Mouse (Mus musculus): ENCODE results near the gene Pa2g4.
A peak's percentile ranks its signal among the peaks of the same experiment; 100 is the strongest.
"Not testable (repeated sequence)": the region's sequence is repeated elsewhere in the genome, so short reads cannot be mapped to it uniquely, and the experiment has no call there.

The Pa2g4 gene

DNA sequence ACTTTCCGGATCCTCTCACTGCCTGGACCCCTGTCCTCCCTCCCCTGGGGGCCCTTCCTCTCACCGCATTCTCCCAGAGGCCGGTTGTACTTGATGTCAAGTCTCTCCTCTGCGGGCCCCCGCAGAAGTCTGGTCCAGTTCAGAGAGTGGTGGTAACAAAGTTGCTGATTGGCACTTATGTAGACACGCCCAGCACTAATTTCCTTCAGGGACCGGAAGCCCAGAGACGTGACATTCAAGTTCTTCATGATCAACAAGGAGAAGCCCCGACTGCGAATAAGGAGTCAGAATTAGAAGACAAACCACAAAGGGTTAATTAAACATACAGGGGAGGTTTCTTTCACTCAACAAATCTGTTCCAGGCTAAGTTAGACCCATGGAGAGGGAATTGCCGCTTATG lies 12.5 kb upstream of the Pa2g4 start:
- no peak for DNase-seq (ENCODE audit: low spot score)

DNA sequence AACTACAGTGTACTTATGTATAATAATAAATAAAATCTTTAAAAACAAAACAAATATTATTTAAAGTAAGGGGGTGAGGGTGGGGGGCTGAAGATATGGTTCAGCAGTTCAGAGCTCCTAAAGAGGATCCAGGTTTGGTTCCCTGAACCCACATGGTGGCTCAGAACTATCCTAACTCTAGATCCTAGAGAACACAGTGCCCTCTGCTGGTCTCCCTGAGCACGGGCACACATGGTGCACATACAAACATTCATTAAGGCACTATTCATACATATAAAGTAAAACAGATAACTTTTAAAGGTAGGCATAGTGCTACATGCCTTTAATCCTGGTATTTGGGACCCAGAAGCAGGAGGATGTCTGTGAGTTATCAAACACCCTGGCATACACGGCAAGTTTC lies 9.3 kb upstream of the Pa2g4 start:
- no peak for DNase-seq (ENCODE audit: low spot score)

DNA sequence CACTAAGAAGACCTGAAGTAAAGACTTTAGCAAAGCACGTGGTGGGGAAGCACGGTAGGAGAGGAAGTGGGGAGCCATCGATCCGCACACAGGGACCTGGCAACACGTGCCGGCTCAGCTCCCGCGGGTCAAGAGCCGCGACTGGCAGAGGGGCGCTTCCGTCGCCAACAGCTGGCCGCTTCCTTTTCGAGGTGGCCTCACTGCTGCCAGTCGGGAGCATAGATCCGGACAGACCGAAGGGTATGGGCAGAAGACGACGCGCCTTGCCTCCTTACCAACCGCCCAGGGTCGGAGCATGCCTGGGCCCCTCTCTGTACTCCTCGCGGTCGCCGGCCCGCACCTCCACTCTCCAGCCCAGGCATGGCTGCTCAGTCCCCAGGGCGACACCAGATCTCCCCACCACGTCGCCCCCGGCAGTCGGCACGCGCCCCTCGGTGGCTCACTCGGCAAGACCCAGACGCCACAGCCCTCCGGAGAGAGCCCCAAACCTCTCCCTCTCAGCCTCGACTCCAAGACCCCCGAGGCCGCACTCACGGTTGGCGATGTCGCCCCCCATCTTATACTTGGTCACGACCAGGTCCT lies 490 bp downstream of the Pa2g4 start:
- peak; percentile 71 for DNase-seq (ENCODE audit: low spot score)

DNA sequence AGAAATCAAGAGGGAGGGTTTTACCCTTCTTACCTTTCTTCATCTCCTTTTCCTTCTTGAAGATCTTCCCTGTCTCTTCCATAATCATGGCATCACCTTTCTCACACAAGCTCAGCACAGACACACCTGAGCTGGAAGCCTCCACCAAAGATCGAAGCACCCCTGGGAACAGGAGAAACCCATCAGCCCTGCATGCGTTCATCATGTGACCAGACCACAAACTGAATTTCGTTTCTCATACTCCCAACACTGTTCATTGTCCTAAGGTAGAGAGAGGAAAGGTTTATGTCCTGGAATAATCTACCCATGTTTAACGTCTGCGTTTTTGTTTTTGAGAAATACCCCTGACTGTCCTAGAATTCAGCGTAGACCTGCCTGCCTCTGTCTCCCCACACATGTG lies 2.2 kb downstream of the Pa2g4 start:
- no peak for DNase-seq (ENCODE audit: low spot score)

DNA sequence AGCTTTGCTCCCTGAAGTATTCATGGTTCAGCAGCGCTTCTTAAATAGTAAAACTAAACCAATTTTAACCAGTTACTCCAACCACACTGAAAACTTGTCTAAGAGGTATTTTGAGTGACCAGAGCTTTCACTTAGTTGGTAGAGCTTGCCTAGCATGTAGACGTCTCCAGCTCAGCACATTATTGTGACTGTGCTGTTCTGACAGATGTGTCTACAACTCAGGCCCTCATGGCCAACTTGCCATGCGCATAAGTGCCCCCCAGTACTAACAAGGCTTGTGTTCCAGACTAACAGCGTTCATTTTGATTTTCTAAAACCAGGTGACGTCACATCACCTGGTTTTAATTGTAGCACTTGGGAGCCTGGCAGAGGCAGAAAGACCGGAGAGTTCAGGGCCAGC lies 8.8 kb downstream of the Pa2g4 start:
- no peak for DNase-seq (ENCODE audit: low spot score)

DNA sequence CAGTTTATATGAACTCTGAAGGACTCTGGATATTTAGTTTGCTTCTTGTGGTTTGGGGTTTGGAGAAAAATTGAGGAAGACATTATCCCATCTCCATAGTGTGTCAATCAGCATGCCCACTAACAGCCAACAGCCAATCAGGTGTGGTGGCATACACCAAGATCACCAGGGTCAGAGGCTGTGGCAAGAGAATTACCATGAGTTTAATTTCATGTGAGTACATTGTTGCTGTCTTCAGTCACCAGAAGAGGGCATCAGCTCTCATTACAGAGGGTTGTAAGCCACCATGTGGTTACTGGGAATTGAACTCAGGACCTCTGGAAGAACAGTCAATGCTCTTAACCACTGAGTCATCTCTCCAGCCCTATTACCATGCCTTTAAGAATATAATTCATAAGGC lies 9.5 kb downstream of the Pa2g4 start:
- no peak for DNase-seq (ENCODE audit: low spot score)

DNA sequence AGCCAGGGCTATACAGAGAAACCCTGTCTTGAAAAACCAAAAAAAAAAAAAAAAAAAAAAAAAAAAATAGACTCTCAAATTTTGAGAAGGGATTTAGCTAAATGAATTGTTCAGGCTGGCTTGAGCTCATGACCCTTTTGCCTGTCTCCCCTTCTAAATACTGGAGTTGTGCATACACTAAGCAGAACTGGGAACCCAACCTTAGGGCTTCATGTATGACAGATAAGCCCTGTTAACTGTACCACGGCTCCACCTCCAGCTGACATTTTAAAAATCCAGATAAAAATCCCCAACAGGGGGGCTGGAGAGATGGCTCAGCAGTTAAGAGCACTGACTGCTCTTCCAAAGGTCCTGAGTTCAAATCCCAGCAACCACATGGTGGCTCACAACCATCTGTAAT lies 10.2 kb downstream of the Pa2g4 start:
- DNase-seq (ENCODE audit: low spot score), result not testable (repeated sequence)

DNA sequence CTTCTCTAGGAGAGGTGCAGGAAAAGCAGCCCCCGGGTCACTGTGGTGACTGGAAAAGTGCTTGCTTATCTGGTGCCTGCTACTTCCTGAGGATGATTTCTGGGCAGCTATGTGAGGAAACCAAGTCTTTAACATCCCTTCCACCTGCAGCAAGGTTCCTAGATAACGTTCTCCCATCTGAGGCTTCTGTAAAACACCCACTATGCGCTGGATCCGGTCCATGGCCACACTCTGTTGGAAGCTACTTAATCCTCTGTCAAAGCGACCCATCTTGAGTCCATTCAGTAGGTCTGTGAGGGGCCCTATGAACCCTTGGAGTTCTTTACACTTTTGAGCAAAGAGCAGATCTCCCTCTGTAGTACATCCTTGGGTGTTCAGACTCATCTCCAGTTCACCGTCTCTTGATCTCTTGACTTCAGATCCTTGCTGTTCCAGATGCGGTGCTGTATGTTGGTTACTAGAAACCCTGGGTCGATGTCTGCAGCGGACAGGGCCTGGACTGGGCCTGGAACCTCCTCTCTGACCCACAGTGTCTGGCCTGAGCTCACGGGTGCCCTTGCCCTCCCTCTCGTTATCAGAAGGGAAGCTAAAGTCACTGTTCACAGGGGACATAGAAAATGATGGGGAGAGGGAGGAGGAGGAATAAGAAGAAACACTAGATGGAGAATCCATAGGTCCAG lies 15.5 kb downstream of the Pa2g4 start:
- not testable (repeated sequence) for DNase-seq (ENCODE audit: low spot score)

DNA sequence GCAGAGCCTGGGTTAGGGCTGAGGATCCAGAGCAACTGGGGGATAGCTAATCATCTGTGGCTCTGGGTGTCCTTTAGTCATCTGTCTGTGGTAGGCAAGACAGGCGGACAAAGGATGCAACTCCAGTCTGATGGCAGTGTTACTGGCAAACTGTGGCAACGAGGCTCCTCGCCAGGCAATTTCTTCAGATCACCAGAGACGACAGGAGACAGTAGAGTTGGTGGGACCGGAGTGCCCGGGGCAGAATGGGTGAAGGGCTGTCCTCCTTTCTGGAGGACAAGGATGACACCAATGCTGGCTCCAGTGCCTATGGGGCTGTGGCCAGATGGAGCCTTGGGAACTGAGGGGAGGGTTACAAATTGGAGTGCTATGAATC lies 16.1 kb downstream of the Pa2g4 start:
- DNase-seq (ENCODE audit: low spot score), result not testable (repeated sequence)

DNA sequence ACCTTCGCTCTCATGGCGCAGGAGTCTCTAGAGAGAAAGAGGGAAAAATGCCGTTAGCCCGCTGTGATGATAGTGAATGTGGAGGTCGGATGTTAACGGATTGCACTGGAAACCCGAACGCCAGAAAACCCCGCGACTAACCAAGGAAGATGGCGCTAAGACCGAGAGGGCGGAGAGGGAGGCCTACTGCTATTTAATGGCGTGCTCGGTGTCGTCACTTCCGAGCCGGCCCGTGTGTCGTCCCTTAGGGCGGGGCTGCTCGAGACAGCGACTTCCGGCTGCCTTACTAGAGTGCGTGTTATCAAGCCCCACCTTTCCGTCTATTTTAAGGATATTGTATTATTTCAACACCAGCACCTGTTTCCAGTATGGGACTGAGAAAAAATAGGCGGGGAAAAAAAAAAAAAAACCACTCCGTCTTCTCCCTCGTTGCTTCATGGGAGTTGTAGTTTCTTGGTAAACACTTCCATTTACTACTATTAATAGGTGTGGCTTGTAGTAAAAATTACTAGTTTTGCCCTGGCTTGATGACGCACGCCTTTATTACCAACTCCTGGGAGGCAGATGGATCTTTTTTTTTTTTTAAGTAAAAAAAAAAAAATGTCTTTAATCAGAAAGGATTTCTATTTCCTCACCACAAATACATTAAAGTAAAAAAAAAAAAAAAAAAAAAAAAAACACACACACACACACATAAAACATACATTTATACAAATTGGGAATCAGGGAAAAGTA lies 16.7 kb downstream of the Pa2g4 start, which contains the start of gene Rpl41:
TSS of gene Rpl41 (minus strand) at position 359 of the 735 bp plus-strand sequence.
- DNase-seq (ENCODE audit: low spot score), result peak; percentile 92

DNA sequence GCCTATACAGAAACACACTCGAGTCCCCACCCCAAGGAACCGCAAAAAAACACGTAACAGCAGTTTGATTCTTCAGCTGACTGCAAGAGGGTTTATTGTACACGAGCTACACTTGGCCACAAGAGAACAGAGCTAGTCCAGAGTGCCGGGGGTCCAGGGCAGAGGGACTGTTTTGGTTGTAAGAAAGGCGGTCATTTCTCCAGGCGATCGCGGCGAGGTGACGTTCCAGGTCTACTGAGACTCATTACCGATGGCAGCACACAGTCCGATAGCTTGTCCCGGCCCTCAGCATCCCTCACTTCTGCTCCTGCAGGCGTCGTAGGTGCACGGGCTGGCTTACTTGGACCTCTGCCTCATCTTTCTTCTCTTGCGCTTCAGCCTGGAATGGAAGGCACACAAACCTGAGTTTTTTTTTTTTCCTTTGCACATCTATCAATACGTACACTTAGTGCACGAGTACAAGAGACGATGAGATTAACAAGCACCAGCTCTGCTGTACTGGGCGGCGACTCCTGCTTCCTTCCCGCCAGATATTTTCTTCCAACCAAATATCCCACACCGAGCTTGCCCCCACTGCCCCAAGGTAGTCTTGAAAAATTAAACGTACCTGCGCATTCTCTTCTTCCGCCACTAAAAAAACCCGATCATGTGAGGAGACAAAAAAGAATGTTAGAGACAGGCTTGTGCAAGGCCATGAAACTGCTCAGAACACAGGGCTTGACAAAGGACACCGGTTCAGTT lies 17.6 kb downstream of the Pa2g4 start:
- not testable (repeated sequence) for DNase-seq (ENCODE audit: low spot score)

DNA sequence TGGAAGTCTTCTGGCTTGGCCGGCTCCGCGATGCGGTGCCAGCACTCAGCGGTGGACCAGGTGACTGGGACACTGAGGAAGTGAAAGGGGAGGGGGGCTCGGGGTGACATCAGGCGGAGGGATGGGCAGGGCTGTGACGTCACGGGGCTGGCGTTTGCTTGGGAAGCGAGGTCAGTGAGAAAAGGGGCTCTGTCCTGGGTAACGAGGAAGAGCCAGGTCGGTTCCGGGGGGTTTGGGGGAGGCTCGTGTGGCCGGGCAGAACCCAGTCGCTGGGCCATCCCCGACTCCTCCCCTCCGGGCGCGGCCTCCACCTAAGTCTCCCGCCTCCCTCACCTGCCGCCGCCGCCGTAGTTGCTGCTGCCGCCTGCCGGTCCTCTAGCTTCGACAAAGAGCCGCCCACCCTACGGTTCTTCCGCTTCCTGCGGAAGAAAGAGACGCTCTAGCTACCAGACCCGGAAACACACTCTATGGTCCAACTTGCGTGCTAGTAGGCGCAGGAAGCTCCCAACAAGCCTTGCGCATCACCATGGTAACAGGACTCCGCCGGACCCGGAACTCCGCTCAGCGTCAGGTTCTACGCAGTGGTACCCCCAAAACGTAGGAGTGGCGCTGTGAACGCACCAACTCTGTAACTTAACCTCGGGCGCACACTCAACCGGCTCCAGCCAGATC lies 18.3 kb downstream of the Pa2g4 start, which contains the start of gene Zc3h10:
TSS of gene Zc3h10 (minus strand) at position 414 of the 672 bp plus-strand sequence.
- peak; percentile 91 for DNase-seq (ENCODE audit: low spot score)

DNA sequence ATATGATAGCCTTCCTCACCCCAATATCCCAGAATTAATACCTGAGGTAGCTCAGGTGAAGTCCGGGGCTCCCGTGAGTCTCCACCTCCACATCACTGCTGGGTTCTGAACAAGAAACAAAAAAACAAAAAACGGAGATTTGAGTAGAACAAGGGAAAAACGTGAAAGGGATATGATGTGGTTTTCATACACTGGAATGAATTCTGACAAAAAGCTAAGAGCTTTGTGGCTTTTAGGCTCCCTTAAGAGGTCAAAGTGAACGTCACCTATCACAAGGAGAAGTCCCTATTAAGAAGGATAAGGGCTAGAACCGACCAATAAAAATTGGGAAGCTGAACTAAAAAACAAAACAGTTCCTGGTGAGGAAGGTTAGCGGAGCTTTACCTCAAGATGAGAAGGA lies 19.0 kb downstream of the Pa2g4 start:
- no peak for DNase-seq (ENCODE audit: low spot score)

DNA sequence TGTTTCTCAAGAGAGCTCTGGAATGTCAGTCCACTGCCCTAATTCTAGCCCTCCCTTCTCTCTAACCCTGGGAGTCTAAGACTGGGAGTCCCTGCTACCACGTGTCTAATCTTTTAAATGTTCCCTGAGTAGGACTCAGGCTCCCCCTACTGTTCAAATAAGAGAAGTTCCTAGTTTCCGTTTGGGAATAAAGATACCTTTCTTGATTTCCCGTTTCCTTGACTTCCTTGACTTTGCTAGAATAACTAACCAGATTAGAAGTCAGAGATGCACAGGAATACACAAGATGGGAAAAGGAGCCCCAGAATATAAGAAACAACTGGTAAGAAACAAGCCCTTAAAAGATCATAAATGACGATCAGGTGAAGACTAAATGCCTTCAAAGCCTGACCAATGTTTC lies 19.4 kb downstream of the Pa2g4 start:
- DNase-seq (ENCODE audit: low spot score), result no peak

DNA sequence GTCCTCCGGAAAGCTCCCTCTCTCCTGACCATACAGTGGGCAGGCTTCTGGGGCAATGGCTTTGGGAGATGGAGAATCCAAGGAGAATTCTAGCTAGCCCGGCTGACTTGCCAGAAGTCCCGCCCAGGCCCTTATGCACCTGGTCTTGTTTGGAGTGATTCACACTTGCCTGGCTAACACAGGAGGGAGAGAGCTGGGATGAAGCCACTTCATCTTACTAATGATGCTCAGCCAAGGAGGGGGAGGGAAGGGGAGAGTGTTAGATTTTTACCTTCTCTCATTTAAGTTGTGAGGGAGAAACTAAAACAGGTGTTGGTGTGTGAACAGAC lies 20.3 kb downstream of the Pa2g4 start:
- DNase-seq (ENCODE audit: low spot score), result no peak

DNA sequence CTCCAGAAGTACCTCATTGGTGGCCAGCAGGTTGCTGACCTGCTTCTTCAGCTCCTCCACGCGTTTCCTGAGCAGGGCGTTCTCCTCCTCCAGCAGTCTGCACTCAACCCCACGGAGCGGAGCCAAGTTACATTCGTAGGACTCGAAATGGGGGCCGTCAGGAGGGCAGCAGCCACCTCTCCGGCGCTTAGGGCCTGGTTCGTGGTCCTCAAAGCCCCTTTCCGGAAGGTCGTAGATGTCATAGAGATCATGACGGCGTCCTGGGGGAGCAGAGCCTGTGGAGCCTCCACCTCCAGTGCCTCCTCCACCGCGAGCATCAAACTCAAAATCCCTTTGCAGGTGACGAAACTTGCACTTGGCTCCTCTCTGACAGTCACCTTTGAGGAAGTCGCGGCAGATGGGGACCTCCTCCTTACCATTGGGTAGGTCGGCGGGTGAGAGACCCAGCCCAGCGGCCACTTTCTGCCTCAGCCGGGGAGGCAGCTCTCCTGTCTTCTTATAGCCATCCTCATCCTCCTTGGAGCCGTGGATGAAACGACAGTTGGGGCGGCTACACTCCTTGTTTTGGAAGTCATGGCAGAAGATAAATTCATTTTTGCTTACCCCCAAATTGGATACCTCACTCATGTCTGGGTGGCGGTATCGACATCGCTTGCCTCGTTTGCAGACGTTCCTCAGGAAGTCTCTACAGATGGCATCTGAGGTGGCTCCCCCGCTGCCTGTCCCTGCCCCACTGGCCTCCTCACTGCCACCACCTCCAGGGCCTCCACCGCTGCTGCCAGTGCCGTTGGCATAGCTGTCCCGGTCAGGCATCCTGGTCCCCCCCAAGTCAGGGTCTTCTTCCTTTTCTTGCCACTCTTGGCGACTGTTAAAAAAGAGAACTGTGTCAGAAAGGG lies 20.9 kb downstream of the Pa2g4 start:
- DNase-seq (ENCODE audit: low spot score), result no peak

DNA sequence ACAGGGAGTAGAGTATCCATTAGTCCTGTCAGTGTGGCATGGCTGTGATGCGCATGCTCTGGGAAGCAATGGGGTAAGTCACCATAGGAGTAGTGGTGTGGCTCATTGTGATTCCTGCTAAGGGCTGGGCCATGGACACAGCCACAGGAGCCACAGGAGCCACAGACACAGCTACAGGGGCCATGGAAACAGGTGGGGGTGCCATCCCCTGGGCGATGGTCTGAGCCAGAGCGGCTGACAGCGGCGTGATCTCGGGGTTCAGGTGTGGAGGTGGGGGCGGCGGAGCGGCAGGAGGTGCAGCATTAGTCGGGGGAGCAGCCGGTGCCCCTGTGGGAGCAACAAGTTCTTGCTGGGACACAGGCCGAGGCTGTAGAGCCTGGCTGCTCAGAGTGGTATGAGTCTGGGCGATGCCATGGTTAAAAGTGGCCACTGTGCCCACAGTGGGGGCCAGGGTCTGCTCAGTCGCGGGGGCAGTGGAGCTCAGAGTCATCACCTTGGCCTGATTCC lies 21.6 kb downstream of the Pa2g4 start:
- no peak for DNase-seq (ENCODE audit: low spot score)

DNA sequence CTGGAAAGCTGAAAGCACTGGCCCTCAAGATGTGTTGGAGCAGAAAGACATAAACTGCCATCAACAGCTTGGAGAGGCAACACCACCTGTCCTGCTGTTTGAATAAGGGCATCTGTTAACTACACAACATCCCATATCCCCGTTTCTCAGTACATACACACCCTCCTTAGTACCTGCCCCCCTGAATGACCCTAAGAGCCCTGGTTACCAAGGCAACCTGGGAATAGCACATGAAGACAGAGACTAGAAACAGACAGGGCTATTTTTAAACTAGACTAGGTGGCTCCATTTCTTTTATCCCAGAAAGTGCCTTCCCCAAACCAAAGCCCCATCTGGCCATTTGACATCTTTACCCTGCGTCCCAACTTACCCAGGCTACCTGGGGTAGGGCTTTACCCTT lies 22.7 kb downstream of the Pa2g4 start:
- DNase-seq (ENCODE audit: low spot score), result no peak

DNA sequence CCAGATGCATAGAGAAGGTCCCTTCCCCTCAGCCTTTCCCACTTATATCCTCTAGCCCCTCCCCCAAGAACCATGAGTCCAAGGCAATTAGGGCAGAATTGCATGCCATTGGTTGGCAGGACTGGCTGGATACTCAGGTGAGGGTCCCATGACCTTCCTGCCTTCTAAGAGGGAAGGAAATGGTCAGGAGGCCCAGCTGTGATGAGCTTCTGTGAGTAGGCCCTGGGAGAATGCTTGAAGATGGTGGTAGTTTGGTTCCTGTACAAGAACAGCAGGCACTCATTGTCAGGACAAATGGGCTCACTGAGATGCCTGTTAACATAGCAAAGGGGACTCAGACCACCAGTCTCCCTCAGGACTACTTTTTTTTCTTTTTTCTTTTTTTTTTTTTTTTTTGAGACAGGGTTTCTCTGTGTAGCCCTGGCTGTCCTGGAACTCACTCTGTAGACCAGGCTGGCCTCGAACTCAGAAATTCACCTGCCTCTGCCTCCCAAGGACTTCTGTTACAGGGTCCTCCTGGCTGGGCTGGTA lies 27.4 kb downstream of the Pa2g4 start:
- DNase-seq (ENCODE audit: low spot score), result no peak

DNA sequence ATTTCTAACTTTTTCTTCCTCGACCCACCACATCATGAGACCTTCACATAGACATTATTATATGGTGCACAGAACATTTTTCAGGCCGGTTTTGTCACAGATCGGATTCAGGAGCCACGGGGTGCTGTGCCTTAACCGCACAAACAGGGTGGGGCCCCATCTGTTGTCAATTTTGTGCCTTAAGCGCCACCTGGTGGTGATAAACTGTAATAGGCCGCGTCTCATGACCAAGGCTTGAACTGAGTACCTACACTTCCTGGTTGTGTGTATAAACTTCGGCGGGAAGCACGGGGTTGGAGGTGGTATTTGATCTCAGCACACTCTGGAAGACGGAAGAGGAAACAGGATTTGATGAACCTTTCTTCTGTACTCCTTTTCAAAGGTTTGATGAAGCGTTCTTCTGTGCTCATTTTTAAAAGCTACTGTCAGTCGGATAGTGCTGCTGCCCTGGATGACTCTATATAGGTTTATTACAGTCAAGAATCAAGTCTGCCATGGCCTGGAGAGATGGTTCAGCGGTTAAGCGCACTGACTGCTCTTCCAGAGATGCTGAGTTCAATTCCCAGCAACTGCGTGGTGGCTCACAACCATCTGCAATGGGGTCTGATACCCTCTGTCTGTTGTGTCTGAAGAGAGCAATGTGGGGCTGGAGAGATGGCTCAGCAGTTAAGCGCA lies 29.4 kb downstream of the Pa2g4 start:
- DNase-seq (ENCODE audit: low spot score), result peak; percentile 84
